Mouse (Mus musculus): ENCODE measurements around the gene Pbrm1. TPM values are rescaled to one million over a fixed set of nuclear protein-coding genes. Genes with fewer than 3 reads are reported as not detected.

The Pbrm1 gene
- total RNA-seq, 2 experiments from 2014 or later = 71.0 to 71.2 TPM

- no peak for DNase-seq (ENCODE audit: low spot score in 2 of 2)
Measured at GRCm38 (mm10) chr14:31078597-31079208, 59.8 kb downstream of the Pbrm1 start.

GRCm38 (mm10) chr14:31079313-31080028 lies 60.5 kb downstream of the Pbrm1 start:
- no peak for DNase-seq (ENCODE audit: low spot score in 2 of 2)

GRCm38 (mm10) chr14:31081147-31081546 lies 62.2 kb downstream of the Pbrm1 start:
- DNase-seq (ENCODE audit: low spot score in 2 of 2) = no peak

GRCm38 (mm10) chr14:31087433-31087832 lies 68.5 kb downstream of the Pbrm1 start:
- DNase-seq (ENCODE audit: low spot score in 2 of 2) = no peak

GRCm38 (mm10) chr14:31088515-31088914 lies 69.6 kb downstream of the Pbrm1 start:
- DNase-seq (ENCODE audit: low spot score in 2 of 2) = no peak

- DNase-seq (ENCODE audit: low spot score in 2 of 2) = no peak
Measured at GRCm38 (mm10) chr14:31089918-31090317, 71.0 kb downstream of the Pbrm1 start.

GRCm38 (mm10) chr14:31105156-31105555 lies 86.2 kb downstream of the Pbrm1 start:
- DNase-seq (ENCODE audit: low spot score in 2 of 2) = no peak

- no peak for DNase-seq (ENCODE audit: low spot score in 2 of 2)
Measured at GRCm38 (mm10) chr14:31110613-31111012, 91.7 kb downstream of the Pbrm1 start.

GRCm38 (mm10) chr14:31112187-31112586 lies 93.2 kb downstream of the Pbrm1 start:
- DNase-seq (ENCODE audit: low spot score in 2 of 2) = no peak

GRCm38 (mm10) chr14:31114011-31114410 lies 95.1 kb downstream of the Pbrm1 start:
- no peak for DNase-seq (ENCODE audit: low spot score in 2 of 2)

GRCm38 (mm10) chr14:31115522-31115921 lies 96.6 kb downstream of the Pbrm1 start:
- DNase-seq (ENCODE audit: low spot score in 2 of 2) = no peak

GRCm38 (mm10) chr14:31125106-31126075 lies 106.5 kb downstream of the Pbrm1 start:
- no peak for DNase-seq (ENCODE audit: low spot score in 2 of 2)

GRCm38 (mm10) chr14:31126826-31127225 lies 107.9 kb downstream of the Pbrm1 start:
- no peak for DNase-seq (ENCODE audit: low spot score in 2 of 2)

GRCm38 (mm10) chr14:31128101-31128825 lies 109.3 kb downstream of the Pbrm1 start:
- peak in 1 of 2 experiments; percentile 51 for DNase-seq (ENCODE audit: low spot score in 2 of 2)

GRCm38 (mm10) chr14:31128826-31129219 lies 109.9 kb downstream of the Pbrm1 start, which contains the start of gene Smim4:
Smim4 (minus strand) TSS chr14:31128956.
- peak; percentile 90 to 95 for DNase-seq (ENCODE audit: low spot score in 2 of 2)

GRCm38 (mm10) chr14:31129326-31130235 lies 110.6 kb downstream of the Pbrm1 start:
- no peak for DNase-seq (ENCODE audit: low spot score in 2 of 2)

GRCm38 (mm10) chr14:31130236-31131220 lies 111.6 kb downstream of the Pbrm1 start, which contains the start of gene Nt5dc2:
Nt5dc2 (plus strand) TSS chr14:31131053.
- peak; percentile 78 to 88 for DNase-seq (ENCODE audit: low spot score in 2 of 2)

GRCm38 (mm10) chr14:31131272-31131821 lies 112.4 kb downstream of the Pbrm1 start:
- DNase-seq (ENCODE audit: low spot score in 2 of 2) = no peak
